Mouse (Mus musculus) liver, postnatal 0 days (tissue): ENCODE results near the gene Ifnl2. TPM values are rescaled to one million over a fixed set of nuclear protein-coding genes. Genes with fewer than 3 reads are reported as not detected.

Experiments used
- ATAC-seq: fragments of 200-750 bp; cut with Nextera tagmentation; 2 replicates; pipeline ENCODE4 v1.8.0; 2017; ENCODE audit warnings: mild to moderate bottlenecking, moderate library complexity
- DNase-seq: peaks from one replicate; pipeline ENCODE4 v3.0.0-alpha.2; 2016
- H3K27ac ChIP-seq: fragments of 300-500 bp; sonication (generic); 2 replicates; pipeline ENCODE4 v1.5.1; 2014; ENCODE audit warnings: antibody characterized with exemption, moderate library complexity, mild to moderate bottlenecking, low read depth
- H3K27me3 ChIP-seq: fragments of 300-500 bp; sonication (generic); 2 replicates; pipeline ENCODE4 v1.6.1; 2014; ENCODE audit warnings: low read length, control low read depth, mixed read lengths; ENCODE audit not compliant: insufficient read depth
- H3K36me3 ChIP-seq: fragments of 300-500 bp; sonication (generic); replicated peaks from 2 replicates; pipeline ENCODE4 v1.6.1; 2014; ENCODE audit warnings: mild to moderate bottlenecking, control low read depth, low read length, moderate library complexity, mixed read lengths; ENCODE audit not compliant: insufficient read depth
- H3K4me1 ChIP-seq: fragments of 300-500 bp; sonication (generic); 2 replicates; pipeline ENCODE4 v1.6.1; 2014; ENCODE audit warnings: antibody characterized with exemption, mild to moderate bottlenecking, control low read depth; ENCODE audit not compliant: insufficient read depth
- H3K4me2 ChIP-seq: fragments of 300-500 bp; sonication (generic); 2 replicates; pipeline ENCODE4 v1.6.1; 2014; ENCODE audit warnings: low read depth, mild to moderate bottlenecking, low read length, moderate library complexity, mixed read lengths
- H3K4me3 ChIP-seq: fragments of 300-500 bp; sonication (generic); 2 replicates; pipeline ENCODE4 v1.5.1; 2014; ENCODE audit warnings: low read depth, low read length
- H3K9ac ChIP-seq: fragments of 300-500 bp; sonication (generic); replicated peaks from 2 replicates; pipeline ENCODE4 v1.6.1; 2014; ENCODE audit warnings: mild to moderate bottlenecking, moderate library complexity
- H3K9me3 ChIP-seq: fragments of 300-500 bp; sonication (generic); 2 replicates; pipeline ENCODE4 v1.6.1; 2016; ENCODE audit warnings: mild to moderate bottlenecking, control low read depth, low read length, mixed read lengths
- CTCF ChIP-seq: sonication (generic); IDR thresholded peaks from 2 replicates; pipeline ENCODE4 v1.5.1; 2016; ENCODE audit warnings: antibody characterized with exemption, low read depth
- EP300 ChIP-seq: IDR thresholded peaks from 2 replicates; pipeline ENCODE4 v1.6.1; 2016; ENCODE audit warnings: antibody characterized with exemption, low read depth, mild to moderate bottlenecking
- WGBS: fragments of 180-500 bp; shearing (Covaris S2); extraction: QIAGEN DNeasy Blood & Tissue Kit; methylation state at CpG from one replicate; pipeline ENCODE4 v1.1.7; 2014; ENCODE audit not compliant: insufficient replicate concordance; 5-methylcytosine and 5-hydroxymethylcytosine counted together
- polyA plus RNA-seq: library from polyadenylated mRNA; unstranded; fragments of >200 nt; fragmentation: Nextera tagmentation; extraction: Ambion mirVana; gene quantifications from 2 replicates; pipeline ENCODE4 v1.2.1, GENCODE M21; 2015

Ifnl2 gene
- polyA plus RNA-seq, 1 experiment from 2014 or later, result not detected

DNA sequence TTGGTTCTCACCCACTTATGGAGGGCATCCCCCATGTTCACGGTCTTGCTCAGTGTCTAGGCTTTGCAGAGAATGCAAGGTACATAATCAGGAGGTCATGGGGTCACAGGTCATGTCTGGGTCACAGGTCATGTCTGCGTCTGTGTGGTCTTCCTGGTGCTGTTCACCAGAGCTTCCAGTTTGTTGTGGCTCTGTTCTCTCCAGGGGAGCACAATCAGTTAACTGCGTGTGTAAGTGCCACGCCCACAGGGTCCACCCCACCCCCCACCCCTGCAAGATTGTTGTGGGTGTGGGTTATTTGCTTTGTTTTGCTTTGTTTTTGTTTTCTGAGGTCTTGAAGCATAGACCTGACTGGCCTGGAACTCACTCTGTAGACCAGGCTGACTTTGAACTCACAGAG is 26.1 kb downstream of the Ifnl2 start:
- TF ChIP-seq CTCF (no peak), EP300 (no peak)

DNA sequence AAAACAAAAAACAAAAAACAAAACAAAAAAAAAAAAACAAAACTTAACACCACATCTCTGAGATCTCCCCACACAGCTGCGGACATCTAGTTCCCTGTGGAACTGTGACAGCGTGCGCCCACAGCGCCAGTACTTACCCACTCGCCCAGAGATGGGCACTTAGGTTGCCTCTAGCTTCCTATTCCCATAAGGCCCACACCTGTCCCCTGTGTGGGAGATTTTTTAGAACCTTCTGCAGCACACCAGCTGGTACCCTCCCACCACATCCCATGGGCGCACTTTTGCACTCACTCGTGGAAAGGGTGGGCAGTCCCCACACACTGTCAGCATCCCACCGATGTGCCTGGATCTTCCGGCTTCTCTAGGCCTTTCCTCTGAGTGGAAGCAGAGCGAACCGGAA is 27.4 kb downstream of the Ifnl2 start:
- ATAC-seq (no peak), DNase-seq (no peak)
- no peak overlapping the region for H3K4me2 ChIP-seq
- H3K4me1 ChIP-seq, result peaks cover under 1% of the 10 kb centered on the region; the same call in 1 of the 2 replicates
- no peak overlapping the region for H3K27ac ChIP-seq
- WGBS, result 76% methylated on average over 11 of the region's 11 CpGs
- no peaks in the 10 kb centered on the region for H3K36me3 ChIP-seq
- no peak for TF ChIP-seq CTCF
- TF ChIP-seq EP300, result no peak
- H3K9ac ChIP-seq, result no peak overlapping the region
- H3K27me3 ChIP-seq, result 0 out of 2 replicates have a peak, but pooled peaks cover under 1% of the 10 kb centered on the region
- H3K4me3 ChIP-seq, result no peak overlapping the region
- H3K9me3 ChIP-seq, result no peaks in the 10 kb centered on the region

More for the DNA sequence above, 26.1 kb downstream of the Ifnl2 start:
- WGBS, result 37% methylated on average over 4 of the region's 4 CpGs
- H3K27me3 ChIP-seq, result peaks cover 6% of the 10 kb centered on the region; the same call in 1 of the 2 replicates
- H3K27ac ChIP-seq, result no peak overlapping the region
- DNase-seq, result no peak
- no peak overlapping the region for H3K4me2 ChIP-seq
- no peak overlapping the region for H3K4me3 ChIP-seq
- no peak overlapping the region for H3K9ac ChIP-seq
- no peaks in the 10 kb centered on the region for H3K36me3 ChIP-seq
- no peaks in the 10 kb centered on the region for H3K9me3 ChIP-seq
- ATAC-seq, result no peak
- H3K4me1 ChIP-seq, result peaks cover 5% of the 10 kb centered on the region; the same call in 1 of the 2 replicates

- Histone ChIP-seq H3K36me3 (no peaks in the 10 kb centered on the region), H3K27ac (no peak overlapping the region), H3K9me3 (no peaks in the 10 kb centered on the region), H3K9ac (no peak overlapping the region), H3K4me1 (no peaks in the 10 kb centered on the region), H3K27me3 (no peaks in the 10 kb centered on the region), H3K4me2 (no peak overlapping the region), H3K4me3 (no peak overlapping the region)
- WGBS, result 8% methylated on average over 8 of the region's 8 CpGs
- TF ChIP-seq EP300 (no peak), CTCF (no peak)
- peak; percentile 34 for DNase-seq
- ATAC-seq, result no peak
These were observed 31.4 kb downstream of the Ifnl2 start for GRCm38 (mm10) chr7:28478854-28479253.

DNA sequence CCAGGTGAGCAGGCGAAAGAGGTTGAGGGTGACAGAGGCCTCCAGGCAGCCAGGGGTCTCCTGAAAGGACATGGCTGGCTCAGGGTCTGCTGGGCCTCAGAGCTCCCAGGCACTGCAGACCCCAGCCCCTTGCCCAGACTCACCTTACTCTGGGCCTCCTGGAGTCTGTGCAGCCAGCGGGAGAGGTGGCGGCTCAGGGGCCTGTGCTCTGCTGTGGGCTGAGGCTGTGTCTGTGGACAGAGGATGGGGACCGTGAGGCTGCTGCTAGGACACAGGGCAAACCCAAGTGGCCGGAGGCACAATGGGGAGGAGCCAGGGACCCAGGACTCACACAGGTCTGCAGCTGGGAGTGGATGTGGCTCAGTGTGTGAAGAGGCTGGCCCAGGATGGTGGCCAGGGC is 32.9 kb downstream of the Ifnl2 start:
- Histone ChIP-seq H3K36me3 (no peaks in the 10 kb centered on the region), H3K27ac (no peak overlapping the region), H3K4me3 (no peak overlapping the region), H3K9ac (no peak overlapping the region), H3K4me1 (no peaks in the 10 kb centered on the region), H3K4me2 (no peak overlapping the region), H3K27me3 (no peaks in the 10 kb centered on the region), H3K9me3 (no peaks in the 10 kb centered on the region)
- ATAC-seq (no peak), DNase-seq (no peak)
- 76% methylated on average over 5 of the region's 5 CpGs for WGBS
- no peak for TF ChIP-seq EP300
- TF ChIP-seq CTCF, result no peak

DNA sequence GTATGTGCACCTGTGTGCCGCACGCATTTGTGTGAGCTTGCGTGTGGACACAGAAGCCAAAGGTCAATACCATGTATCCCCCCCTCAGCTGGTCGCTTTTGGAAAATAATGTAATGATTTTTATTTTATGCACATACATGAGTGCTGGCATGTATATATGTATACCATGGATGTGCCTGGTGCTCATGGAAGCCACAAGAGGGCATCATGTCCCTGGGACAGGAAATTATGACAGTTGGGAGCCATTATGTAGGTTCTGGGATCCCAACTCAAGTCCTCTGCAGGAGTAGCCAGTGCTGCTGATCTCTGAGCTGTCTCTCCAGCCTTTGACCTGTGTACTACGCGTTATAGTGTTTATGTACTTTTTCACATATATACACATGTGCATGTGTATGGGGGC is 34.1 kb downstream of the Ifnl2 start:
- WGBS, result 82% methylated on average over 6 of the region's 6 CpGs
- Histone ChIP-seq H3K27me3 (no peaks in the 10 kb centered on the region), H3K9me3 (no peaks in the 10 kb centered on the region), H3K36me3 (no peaks in the 10 kb centered on the region), H3K9ac (no peak overlapping the region), H3K4me3 (no peak overlapping the region), H3K4me2 (no peak overlapping the region), H3K27ac (no peak overlapping the region), H3K4me1 (no peaks in the 10 kb centered on the region)
- ATAC-seq (no peak), DNase-seq (no peak)
- no peak for TF ChIP-seq EP300
- TF ChIP-seq CTCF, result 0 out of 2 replicates have a peak, but pooled peaks have one; percentile 18

DNA sequence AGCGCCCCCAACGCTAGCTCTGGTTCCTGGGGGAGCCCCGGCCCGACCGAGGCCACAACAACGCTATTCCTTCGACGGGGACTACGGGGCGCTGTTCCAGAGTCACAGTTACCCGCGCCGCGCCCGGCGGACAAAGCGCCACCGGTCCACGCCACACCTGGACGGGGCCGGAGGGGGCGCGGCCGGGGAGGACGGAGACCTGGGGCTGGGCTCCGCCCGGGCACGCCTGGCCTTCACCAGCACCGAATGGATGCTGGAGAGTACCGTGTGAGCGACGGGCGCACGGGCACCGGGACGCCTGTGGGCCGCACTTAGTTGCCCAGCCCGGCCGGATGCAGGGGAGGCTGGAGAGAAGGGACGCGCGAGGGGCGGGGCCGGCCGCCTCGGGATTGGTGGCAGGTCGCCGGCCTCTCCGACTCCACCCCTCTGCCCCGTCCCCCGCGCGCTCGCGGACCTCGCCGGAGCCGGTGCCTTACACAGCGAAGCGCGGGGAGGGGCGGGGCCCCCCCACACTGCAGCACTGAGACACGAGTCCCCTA is 43.0 kb downstream of the Ifnl2 start:
- Histone ChIP-seq H3K27me3 (peaks cover 17% of the 10 kb centered on the region), H3K27ac (no peak overlapping the region), H3K4me2 (peak overlapping the region; percentile 81), H3K9me3 (no peaks in the 10 kb centered on the region), H3K4me1 (peaks cover 13% of the 10 kb centered on the region), H3K9ac (peak overlapping the region; percentile 50), H3K36me3 (no peaks in the 10 kb centered on the region), H3K4me3 (peak overlapping the region; percentile 48)
- ATAC-seq (peak; percentile 77), DNase-seq (peak; percentile 71)
- TF ChIP-seq CTCF (no peak), EP300 (no peak)
- 4% methylated on average over 50 of the region's 63 CpGs for WGBS
